Mouse (Mus musculus) testis, adult 2 months (tissue): ENCODE data around the gene Gm10715.
"Not testable (repeated sequence)": the region's sequence is repeated elsewhere in the genome, so short reads cannot be mapped to it uniquely, and the experiment has no call there.

ENCODE experiments used
- CTCF ChIP-seq: fragments of 200-500 bp; IDR thresholded peaks from 2 replicates; pipeline ENCODE4 v1.5.1; 2012; ENCODE audit warnings: low read depth, mild to moderate bottlenecking, inconsistent platforms, low read length, moderate library complexity; ENCODE audit not compliant: control insufficient read depth, insufficient read depth, insufficient replicate concordance
- POLR2A ChIP-seq: fragments of 200-500 bp; IDR thresholded peaks from 2 replicates; pipeline ENCODE4 v1.6.1; 2012; ENCODE audit warnings: low read depth, mild to moderate bottlenecking, inconsistent platforms, low read length, moderate library complexity; ENCODE audit not compliant: control insufficient read depth

DNA sequence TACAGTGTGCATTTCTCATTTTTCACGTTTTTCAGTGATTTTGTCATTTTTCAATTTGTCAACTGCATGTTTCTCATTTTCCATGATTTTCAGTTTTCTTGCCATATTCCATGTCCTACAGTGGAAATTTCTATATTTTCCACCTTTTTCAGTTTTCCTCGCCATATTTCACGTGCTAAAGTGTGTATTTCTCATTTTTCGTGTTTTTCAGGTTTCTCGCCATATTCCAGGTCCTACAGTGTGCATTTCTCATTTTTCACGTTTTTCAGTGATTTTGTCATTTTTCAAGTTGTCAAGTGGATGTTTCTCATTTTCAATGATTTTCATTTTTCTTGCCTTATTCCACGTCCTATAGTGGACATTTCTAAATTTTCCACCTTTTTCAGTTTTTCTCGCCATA lies at the start of gene Gm10715:
- TF ChIP-seq POLR2A, CTCF: not testable (repeated sequence)
